Mouse (Mus musculus) forebrain, postnatal 0 days (tissue): ENCODE measurements around the gene Myl3. TPM values are rescaled to one million over a fixed set of nuclear protein-coding genes. Genes with fewer than 3 reads are reported as not detected.

Experiments
- ATAC-seq: fragments of 200-750 bp; cut with Nextera tagmentation; 2 replicates; pipeline ENCODE4 v1.8.0; 2017; ENCODE audit warnings: mild to moderate bottlenecking, moderate library complexity
- DNase-seq: peaks from one replicate; pipeline ENCODE4 v3.0.0-alpha.2; 2015
- H3K27ac ChIP-seq: fragments of 300-500 bp; sonication (generic); 2 replicates; pipeline ENCODE4 v1.5.1; 2014; ENCODE audit warnings: low read depth, mild to moderate bottlenecking, antibody characterized with exemption, low read length, moderate library complexity, mixed read lengths
- H3K27me3 ChIP-seq: fragments of 300-500 bp; sonication (generic); 2 replicates; pipeline ENCODE4 v1.6.1; 2014; ENCODE audit warnings: mild to moderate bottlenecking, low read length, mixed read lengths; ENCODE audit not compliant: insufficient read depth
- H3K36me3 ChIP-seq: fragments of 300-500 bp; sonication (generic); 2 replicates; pipeline ENCODE4 v1.6.1; 2014; ENCODE audit warnings: mild to moderate bottlenecking, moderate library complexity; ENCODE audit not compliant: insufficient read depth
- H3K4me1 ChIP-seq: fragments of 300-500 bp; sonication (generic); 2 replicates; pipeline ENCODE4 v1.6.1; 2014; ENCODE audit warnings: antibody characterized with exemption; ENCODE audit not compliant: insufficient read depth
- H3K4me2 ChIP-seq: fragments of 300-500 bp; sonication (generic); 2 replicates; pipeline ENCODE4 v1.6.1; 2014; ENCODE audit warnings: low read depth, mild to moderate bottlenecking, moderate library complexity
- H3K4me3 ChIP-seq: fragments of 300-500 bp; sonication (generic); 2 replicates; pipeline ENCODE4 v1.5.1; 2014; ENCODE audit warnings: low read depth, low read length, mixed read lengths
- H3K9ac ChIP-seq: fragments of 300-500 bp; sonication (generic); 2 replicates; pipeline ENCODE4 v1.6.1; 2014; ENCODE audit warnings: mild to moderate bottlenecking
- H3K9me3 ChIP-seq: fragments of 300-500 bp; sonication (generic); 2 replicates; pipeline ENCODE4 v1.6.1; 2016; ENCODE audit warnings: low read length
- CTCF ChIP-seq: sonication (generic); IDR thresholded peaks from 2 replicates; pipeline ENCODE4 v1.5.1; 2016; ENCODE audit warnings: antibody characterized with exemption, control low read depth, low read depth
- WGBS: fragments of 180-500 bp; shearing (Covaris S2); extraction: QIAGEN DNeasy Blood & Tissue Kit; methylation state at CpG from one replicate; pipeline ENCODE4 v1.1.7; 2014; 5-methylcytosine and 5-hydroxymethylcytosine counted together
- polyA plus RNA-seq: library from polyadenylated mRNA; unstranded; fragments of >200 nt; fragmentation: Nextera tagmentation; extraction: Ambion mirVana; gene quantifications from 2 replicates; pipeline ENCODE4 v1.2.1, GENCODE M21; 2015
- total RNA-seq: library from RNA; depleted of rRNA; stranded (reverse); fragments of >200 nt; gene quantifications from 2 replicates; pipeline ENCODE4 v1.2.3, GENCODE M21; 2014

Myl3 gene
- total and polyA plus RNA-seq, 2 experiments from 2014 or later = 0.76 to 0.99 TPM

DNA sequence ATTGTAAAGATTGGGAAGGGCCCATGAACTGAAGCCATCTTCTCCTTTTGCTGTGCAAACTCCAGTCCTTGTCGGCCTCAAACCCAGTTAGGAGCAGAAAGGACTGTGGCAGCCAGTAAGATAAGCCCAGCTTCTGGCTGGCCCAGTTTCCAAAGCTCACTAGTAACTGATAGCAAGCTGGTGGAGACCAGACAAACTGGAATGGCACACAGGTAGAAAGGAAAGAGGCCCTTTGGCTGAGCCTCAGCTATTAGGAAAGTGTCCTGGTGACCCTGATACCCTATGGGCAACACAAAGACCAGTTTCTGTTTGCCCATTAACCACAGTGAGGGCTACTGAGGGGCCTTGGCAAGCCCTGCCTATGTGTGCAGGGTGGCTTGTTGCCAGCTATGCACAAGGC, 38.8 kb upstream of the Myl3 start:
- Histone ChIP-seq H3K4me1 (no peaks in the 10 kb centered on the region), H3K27me3 (no peaks in the 10 kb centered on the region), H3K9ac (no peak overlapping the region), H3K36me3 (peaks cover 3% of the 10 kb centered on the region; the same call in 1 of the 2 replicates), H3K27ac (no peak overlapping the region), H3K9me3 (no peaks in the 10 kb centered on the region), H3K4me2 (no peak overlapping the region), H3K4me3 (no peak overlapping the region)
- ATAC-seq = no peak
- DNase-seq = no peak
- no peak for TF ChIP-seq CTCF
- 92% methylated on average over 1 of the region's 1 CpGs for WGBS

DNA sequence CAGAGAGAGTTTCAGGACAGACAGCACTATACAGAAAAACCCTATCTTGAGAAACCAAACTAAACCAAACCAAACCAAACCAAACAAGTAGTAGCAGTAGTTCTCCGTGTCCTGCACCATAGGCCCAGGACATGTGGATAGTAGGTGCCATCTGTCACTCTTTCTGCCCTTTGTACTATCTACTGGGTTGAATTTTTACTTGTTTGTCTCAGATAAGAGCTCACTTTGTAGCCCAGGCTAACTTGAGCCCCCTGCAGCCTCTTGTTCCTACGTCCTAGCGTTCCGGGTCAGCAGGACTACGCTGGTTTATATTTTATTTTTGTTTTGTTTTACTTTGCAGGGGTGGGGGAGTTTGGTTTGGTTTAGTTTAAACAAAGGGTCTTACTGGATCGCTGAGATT, 37.7 kb upstream of the Myl3 start:
- H3K4me2 ChIP-seq = no peak overlapping the region
- TF ChIP-seq CTCF = no peak
- no peak overlapping the region for H3K4me3 ChIP-seq
- no peak overlapping the region for H3K9ac ChIP-seq
- WGBS = 96% methylated on average over 6 of the region's 6 CpGs
- no peaks in the 10 kb centered on the region for H3K27me3 ChIP-seq
- peaks cover 3% of the 10 kb centered on the region; the same call in 1 of the 2 replicates for H3K36me3 ChIP-seq
- H3K9me3 ChIP-seq = no peaks in the 10 kb centered on the region
- DNase-seq (no peak), ATAC-seq (no peak)
- no peak overlapping the region for H3K27ac ChIP-seq
- no peaks in the 10 kb centered on the region for H3K4me1 ChIP-seq

DNA sequence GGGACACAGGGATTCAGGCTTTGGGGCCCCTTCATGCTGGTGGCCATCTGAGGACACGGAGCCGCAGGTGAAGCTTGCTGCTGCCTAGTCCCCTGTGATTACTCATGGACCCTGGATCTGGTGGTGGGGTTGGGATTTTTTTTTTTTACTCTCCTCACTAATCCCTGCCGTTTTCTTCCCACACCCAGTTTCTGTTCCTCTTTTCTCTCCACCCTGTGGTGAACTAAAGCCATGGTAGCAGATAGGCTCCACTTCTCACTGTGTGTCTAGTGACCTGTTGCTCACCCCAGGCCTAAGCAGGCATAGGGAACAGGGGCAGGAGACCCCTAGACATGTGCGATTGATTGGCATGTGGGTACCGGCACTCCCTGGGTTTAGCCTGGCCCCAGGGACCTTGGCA, 34.9 kb upstream of the Myl3 start:
- H3K27me3 ChIP-seq = no peaks in the 10 kb centered on the region
- ATAC-seq = no peak
- 91% methylated on average over 5 of the region's 5 CpGs for WGBS

DNA sequence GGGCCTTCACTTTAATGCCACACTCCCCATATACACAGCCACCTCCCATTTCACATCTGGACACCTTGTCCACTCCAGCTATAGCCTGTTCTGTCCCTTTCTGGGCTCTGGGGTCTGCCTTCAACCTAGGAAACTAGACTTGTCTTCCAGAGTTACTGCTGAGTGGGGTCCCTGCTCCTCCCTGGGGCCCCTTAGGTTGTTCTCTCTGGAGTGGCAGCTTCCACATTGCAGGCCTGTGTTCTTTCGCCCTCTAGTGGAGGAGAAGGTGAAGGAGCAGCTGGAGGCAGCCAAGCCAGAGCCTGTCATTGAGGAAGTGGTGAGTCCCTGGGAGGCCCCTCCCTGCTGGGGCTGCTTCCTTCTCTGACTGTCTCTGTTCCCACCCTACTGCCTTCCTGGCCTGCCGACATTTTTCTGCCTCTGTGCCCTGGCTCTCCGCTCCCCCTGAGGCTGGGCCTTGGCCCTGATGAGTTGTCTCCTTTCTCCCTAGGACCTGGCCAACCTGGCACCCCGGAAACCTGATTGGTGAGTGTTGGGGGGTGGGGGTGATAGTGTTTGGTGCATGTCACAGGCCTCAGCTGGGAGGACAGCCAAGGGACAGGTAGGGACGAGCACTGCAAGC, 31.9 kb upstream of the Myl3 start:
- no peak overlapping the region for H3K9ac ChIP-seq
- peak; percentile 91 for ATAC-seq

More for the DNA sequence above, 34.9 kb upstream of the Myl3 start:
- Histone ChIP-seq H3K36me3 (peaks cover 6% of the 10 kb centered on the region), H3K4me2 (no peak overlapping the region), H3K4me3 (no peak overlapping the region), H3K9me3 (no peaks in the 10 kb centered on the region), H3K4me1 (no peaks in the 10 kb centered on the region), H3K27ac (no peak overlapping the region), H3K9ac (no peak overlapping the region)
- DNase-seq = no peak
- no peak for TF ChIP-seq CTCF

DNA sequence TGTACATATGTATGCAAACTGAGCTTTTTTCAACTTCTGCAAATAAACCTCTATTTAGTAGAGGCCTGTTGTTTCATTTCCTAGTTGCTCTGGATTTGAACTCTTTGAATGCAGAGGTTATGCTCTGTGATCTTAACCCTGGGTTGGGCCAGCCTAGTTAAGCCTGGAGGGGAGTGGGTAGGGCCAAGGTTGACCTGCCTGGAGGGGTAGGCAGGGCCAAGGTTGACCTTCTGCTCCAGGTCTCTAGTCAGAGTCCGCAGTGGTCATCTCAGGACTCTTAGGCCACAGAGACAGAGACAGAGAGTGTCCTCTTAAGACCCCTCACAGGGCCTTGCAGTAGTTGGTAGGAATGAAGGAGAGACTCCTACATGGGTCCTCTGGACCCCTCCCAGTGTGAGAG, 30.1 kb upstream of the Myl3 start:
- Histone ChIP-seq H3K27ac (no peak overlapping the region), H3K4me3 (no peak overlapping the region), H3K27me3 (no peaks in the 10 kb centered on the region), H3K4me2 (no peak overlapping the region), H3K9me3 (no peaks in the 10 kb centered on the region), H3K4me1 (no peaks in the 10 kb centered on the region), H3K9ac (no peak overlapping the region), H3K36me3 (peaks cover 19% of the 10 kb centered on the region)
- WGBS = 95% methylated on average over 1 of the region's 1 CpGs
- no peak for TF ChIP-seq CTCF
- ATAC-seq (no peak), DNase-seq (no peak)

More for the DNA sequence above, 31.9 kb upstream of the Myl3 start:
- WGBS = 53% methylated on average over 5 of the region's 5 CpGs
- Histone ChIP-seq H3K27me3 (no peaks in the 10 kb centered on the region), H3K4me1 (no peaks in the 10 kb centered on the region), H3K4me2 (no peak overlapping the region), H3K4me3 (no peak overlapping the region), H3K9me3 (no peaks in the 10 kb centered on the region), H3K27ac (no peak overlapping the region), H3K36me3 (peaks cover 14% of the 10 kb centered on the region)
- DNase-seq = peak; percentile 79
- TF ChIP-seq CTCF = peak; percentile 94

DNA sequence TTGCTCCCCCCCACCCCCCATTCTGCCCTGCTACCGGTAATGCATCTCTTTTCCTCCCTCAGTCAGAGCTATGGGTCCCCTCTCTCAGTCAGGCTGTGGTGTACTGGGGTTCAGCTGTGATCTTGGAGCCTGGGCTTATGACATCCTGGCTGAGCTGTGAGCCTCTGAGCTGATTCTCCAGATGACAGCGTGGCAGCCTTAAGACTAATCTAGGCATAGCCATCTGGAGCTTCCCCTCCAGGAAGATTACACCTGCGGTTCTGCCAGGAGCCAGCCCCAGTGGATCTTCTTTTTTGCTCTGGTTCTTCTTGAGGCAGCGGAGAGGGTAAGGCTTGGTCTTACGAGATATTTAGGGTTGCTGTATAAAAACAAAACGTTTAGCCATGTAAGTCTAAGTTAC, 29.7 kb upstream of the Myl3 start:
- no peak for TF ChIP-seq CTCF
- no peaks in the 10 kb centered on the region for H3K27me3 ChIP-seq
- H3K36me3 ChIP-seq = peaks cover 19% of the 10 kb centered on the region
- ATAC-seq (no peak), DNase-seq (no peak)
- H3K4me3 ChIP-seq = no peak overlapping the region
- 86% methylated on average over 6 of the region's 6 CpGs for WGBS
- no peak overlapping the region for H3K9ac ChIP-seq
- no peaks in the 10 kb centered on the region for H3K4me1 ChIP-seq
- no peak overlapping the region for H3K27ac ChIP-seq
- H3K9me3 ChIP-seq = no peaks in the 10 kb centered on the region
- no peak overlapping the region for H3K4me2 ChIP-seq

DNA sequence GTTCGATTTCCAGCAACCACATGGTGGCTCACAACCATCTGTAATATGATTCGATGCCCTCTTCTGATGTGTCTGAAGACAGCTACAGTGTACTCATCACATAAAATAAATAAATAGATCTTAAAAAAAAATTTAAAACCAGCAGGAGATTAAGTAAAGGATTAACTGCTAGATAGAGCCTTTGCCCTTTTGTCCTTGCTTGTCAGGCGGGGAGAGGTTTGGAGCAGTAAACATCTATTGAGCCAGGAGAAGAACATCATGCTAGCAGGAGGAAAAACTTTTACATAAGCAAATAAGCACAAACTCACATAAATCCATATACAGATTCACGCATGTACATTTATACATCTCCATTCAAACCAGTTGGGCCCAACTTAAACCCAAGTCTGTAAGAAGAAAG, 29.1 kb upstream of the Myl3 start:
- TF ChIP-seq CTCF = no peak
- ATAC-seq = no peak
- H3K27me3 ChIP-seq = no peaks in the 10 kb centered on the region

More for the DNA sequence above, 29.1 kb upstream of the Myl3 start:
- no peak for DNase-seq
- H3K4me1 ChIP-seq = no peaks in the 10 kb centered on the region
- H3K9ac ChIP-seq = no peak overlapping the region
- H3K4me3 ChIP-seq = no peak overlapping the region
- no peak overlapping the region for H3K4me2 ChIP-seq
- no peaks in the 10 kb centered on the region for H3K9me3 ChIP-seq
- 91% methylated on average over 4 of the region's 4 CpGs for WGBS
- H3K36me3 ChIP-seq = peaks cover 19% of the 10 kb centered on the region
- no peak overlapping the region for H3K27ac ChIP-seq
